Mouse (Mus musculus): ENCODE data around the gene 4932429P05Rik. TPM values are rescaled to one million over a fixed set of nuclear protein-coding genes. Genes with fewer than 3 reads are reported as not detected.

Gene 4932429P05Rik
- not detected for total RNA-seq (2021)

DNA sequence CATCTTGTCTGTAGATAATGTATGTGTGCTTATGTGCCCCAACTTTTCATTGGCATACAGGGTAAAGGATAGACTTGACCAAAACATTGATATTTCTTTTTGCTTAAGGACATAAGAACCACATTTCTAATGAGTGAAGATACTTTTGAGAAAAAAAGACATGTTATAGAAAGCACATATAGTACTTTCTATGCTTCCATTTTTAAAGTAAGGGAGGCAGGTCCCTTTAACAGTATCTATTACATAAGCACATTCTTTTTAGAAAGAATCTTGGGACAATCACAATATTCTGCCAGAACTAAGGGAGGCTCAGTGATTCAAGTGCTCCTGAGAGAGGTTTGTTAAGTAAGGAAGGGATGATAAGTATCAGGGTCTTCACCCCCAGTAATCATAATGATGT, at the start of gene 4932429P05Rik:
4932429P05Rik (plus strand) TSS at position 301 of the 400 bp plus-strand sequence.
- intact Hi-C loops (cut with DNase I): no loop called here
- DNase-seq (ENCODE audit: low spot score in 2 of 2): no peak

Other genes with a start within 250 kb of the 4932429P05Rik start
- gene 4930415L06Rik, start 180.6 kb downstream of the 4932429P05Rik start, total RNA-seq (2021): not detected

Data from left cerebral cortex, postnatal 36 days (tissue).